36 mouse cellular contexts compared by ENCODE assay signal in the genomic region with DNA sequence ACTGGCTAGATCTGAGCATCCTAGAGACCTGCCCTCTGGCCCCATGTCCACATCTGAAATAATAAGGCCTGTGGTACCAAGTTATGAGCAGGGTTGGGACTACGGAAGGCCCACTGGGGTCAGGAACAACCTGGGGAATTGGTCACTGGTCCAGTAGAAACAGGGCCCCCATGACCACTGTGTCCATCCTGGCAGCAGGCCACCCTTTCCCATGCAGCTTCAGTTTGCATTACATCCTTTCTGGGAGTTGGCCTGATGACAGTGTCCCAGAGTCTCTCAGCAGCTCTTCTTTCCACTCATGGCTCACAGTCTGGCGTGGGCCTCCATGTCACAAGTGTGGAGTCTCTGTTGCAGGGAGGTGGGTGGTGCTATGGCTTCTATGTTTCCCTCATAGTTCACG. TPM values are rescaled to one million over a fixed set of nuclear protein-coding genes. Genes with fewer than 3 reads are reported as not detected.
"Had no signal": no experiment of that assay in that cellular context is flagged by ENCODE, and none has a peak within 500 bp of the region (broad histone marks: within the 10 kb centered on the region; RNA-seq: fewer than 3 reads in every experiment).

No protein-coding gene starts in this region.

- H3K4me1 ChIP-seq: heart, embryonic 10.5 days; heart, embryonic 12.5 days; hindbrain, embryonic 15.5 days; liver, embryonic 12.5 days had no signal

- H3K4me3 ChIP-seq: heart, embryonic 10.5 days; heart, embryonic 12.5 days; hindbrain, embryonic 13.5 days; hindbrain, embryonic 15.5 days; kidney, embryonic 15.5 days; limb, embryonic 13.5 days; limb, embryonic 15.5 days; liver, embryonic 12.5 days had no signal

- H3K27ac ChIP-seq: heart, embryonic 10.5 days; hindbrain, embryonic 13.5 days; hindbrain, embryonic 15.5 days; hindbrain, postnatal 0 days; kidney, embryonic 15.5 days; kidney, postnatal 0 days; limb, embryonic 13.5 days; limb, embryonic 15.5 days; liver, embryonic 12.5 days had no signal

- DNase-seq: gastrocnemius, postnatal 14 days; gastrocnemius, postnatal 36 days; heart, adult 18-20 months; heart, postnatal 10 days; heart, postnatal 36 days; kidney, adult 11 months; kidney, adult 2 months; kidney, adult 9 months; kidney, postnatal 14 days; kidney, postnatal 36 days; layer of hippocampus, adult 9-11 months; layer of hippocampus, postnatal 36 days; left cerebral cortex, postnatal 4 days had no signal

- H3K36me3 ChIP-seq: heart, embryonic 10.5 days; heart, embryonic 12.5 days; hindbrain, embryonic 13.5 days; hindbrain, embryonic 15.5 days; kidney, embryonic 15.5 days; limb, embryonic 13.5 days; limb, embryonic 15.5 days; liver, embryonic 12.5 days had no signal

- H3K4me2 ChIP-seq: heart, embryonic 12.5 days; hindbrain, embryonic 13.5 days; hindbrain, embryonic 15.5 days; kidney, embryonic 15.5 days; limb, embryonic 13.5 days; limb, embryonic 15.5 days; liver, embryonic 12.5 days had no signal

- ATAC-seq: intestine, embryonic 16.5 days; liver, embryonic 12.5 days had no signal

- H3K9ac ChIP-seq: heart, embryonic 12.5 days; hindbrain, embryonic 13.5 days; hindbrain, embryonic 15.5 days; kidney, embryonic 15.5 days; limb, embryonic 13.5 days; limb, embryonic 15.5 days; liver, embryonic 12.5 days had no signal

- H3K27me3 ChIP-seq: heart, embryonic 12.5 days; hindbrain, embryonic 13.5 days; hindbrain, embryonic 15.5 days; kidney, embryonic 15.5 days; limb, embryonic 13.5 days; limb, embryonic 15.5 days; liver, embryonic 12.5 days had no signal

- H3K9me3 ChIP-seq: heart, embryonic 10.5 days; heart, embryonic 12.5 days; hindbrain, embryonic 13.5 days; hindbrain, embryonic 15.5 days; kidney, embryonic 15.5 days; limb, embryonic 13.5 days; limb, embryonic 15.5 days; liver, embryonic 12.5 days had no signal

RNA-seq across cellular contexts. Expression of gene Itgb2l, which starts 1.6 kb away (rescaled TPM):
- total RNA-seq: gastrocnemius, adult 18-20 months; gastrocnemius, adult 8-10 months; gastrocnemius, postnatal 14 days; gastrocnemius, postnatal 36 days; heart, adult 18-20 months; heart, postnatal 10 days; heart, postnatal 36 days; layer of hippocampus, adult 18-20 months; layer of hippocampus, adult 8-10 months; layer of hippocampus, postnatal 14 days; layer of hippocampus, postnatal 36 days; left cerebral cortex, adult 18-20 months; left cerebral cortex, adult 8-10 months; left cerebral cortex, postnatal 10 days; left cerebral cortex, postnatal 25 days; left cerebral cortex, postnatal 4 days had no signal
- polyA plus RNA-seq: heart, embryonic 10.5 days; heart, embryonic 12.5 days; heart, embryonic 14.5 days; hindbrain, embryonic 11.5 days; hindbrain, embryonic 13.5 days; hindbrain, postnatal 0 days; kidney, adult 2 months; limb, embryonic 13.5 days had no signal

RNA-seq across cellular contexts. Expression of gene Pcp4, which starts 25.6 kb away (rescaled TPM):
- total RNA-seq: gastrocnemius, adult 18-20 months; gastrocnemius, adult 8-10 months; hematopoietic stem cell, adult 5-6 weeks had no signal
